Mouse (Mus musculus) heart, embryonic 10.5 days (tissue): Measurements from ENCODE around the gene Daam1. TPM values are rescaled to one million over a fixed set of nuclear protein-coding genes. Genes with fewer than 3 reads are reported as not detected.
"Not testable (repeated sequence)": the region's sequence is repeated elsewhere in the genome, so short reads cannot be mapped to it uniquely, and the experiment has no call there.

Experiments used
- DNase-seq: peaks from one replicate; pipeline ENCODE4 v3.0.0-alpha.2; 2017; ENCODE audit warnings: low spot score
- H3K27ac ChIP-seq: fragments of 300-500 bp; sonication (generic); 2 replicates; pipeline ENCODE4 v1.5.1; 2016; ENCODE audit warnings: mild to moderate bottlenecking
- H3K27me3 ChIP-seq: fragments of 300-500 bp; sonication (generic); 2 replicates; pipeline ENCODE4 v1.6.1; 2016; ENCODE audit warnings: mild to moderate bottlenecking; ENCODE audit not compliant: poor library complexity, insufficient read depth, severe bottlenecking
- H3K36me3 ChIP-seq: fragments of 300-500 bp; sonication (generic); 2 replicates; pipeline ENCODE4 v1.6.1; 2016; ENCODE audit warnings: mild to moderate bottlenecking, moderate library complexity
- H3K4me1 ChIP-seq: fragments of 300-500 bp; sonication (generic); 2 replicates; pipeline ENCODE4 v1.6.1; 2016; ENCODE audit warnings: mild to moderate bottlenecking
- H3K4me3 ChIP-seq: fragments of 300-500 bp; sonication (generic); 2 replicates; pipeline ENCODE4 v1.5.1; 2016; ENCODE audit warnings: mild to moderate bottlenecking, moderate library complexity
- H3K9me3 ChIP-seq: fragments of 300-500 bp; sonication (generic); 2 replicates; pipeline ENCODE4 v1.6.1; 2016; ENCODE audit warnings: mild to moderate bottlenecking, moderate library complexity
- WGBS: fragments of 180-500 bp; shearing (Covaris S2); methylation state at CpG from one replicate; pipeline ENCODE4 v1.1.7; 2016; 5-methylcytosine and 5-hydroxymethylcytosine counted together
- polyA plus RNA-seq: library from polyadenylated mRNA; unstranded; fragments of >200 nt; fragmentation: Nextera tagmentation; extraction: Ambion mirVana; gene quantifications from 2 replicates; pipeline ENCODE4 v1.2.1, GENCODE M21; 2016

The Daam1 gene
- polyA plus RNA-seq, 1 experiment from 2014 or later, result 11.5 TPM

DNA sequence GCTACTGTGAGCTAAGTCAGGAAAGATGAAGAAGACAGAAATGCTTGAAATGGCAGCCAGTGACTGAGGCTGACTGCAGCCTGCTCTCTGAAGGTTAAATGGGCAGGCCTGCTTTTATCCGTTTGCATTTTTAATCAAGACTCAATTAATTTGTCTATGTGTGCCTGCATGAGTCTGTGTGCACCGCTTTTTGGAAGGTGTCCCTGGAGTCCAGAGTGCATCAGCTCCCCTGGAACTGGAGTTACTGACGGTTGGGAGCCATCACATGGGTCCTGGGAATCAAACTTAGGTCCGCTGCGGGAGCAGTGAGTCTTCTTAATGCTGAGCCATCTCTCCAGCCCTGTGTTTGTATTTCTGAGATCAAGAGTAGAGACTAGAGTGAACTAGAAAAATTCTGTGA is 6.7 kb downstream of the Daam1 start:
- Histone ChIP-seq H3K27me3 (no peaks in the 10 kb centered on the region), H3K9me3 (no peaks in the 10 kb centered on the region), H3K36me3 (no peaks in the 10 kb centered on the region), H3K4me3 (no peak overlapping the region), H3K27ac (peak overlapping the region; percentile 54; the same call in 1 of the 2 replicates), H3K4me1 (peaks cover 93% of the 10 kb centered on the region)
- no peak for DNase-seq
- 70% methylated on average over 5 of the region's 5 CpGs for WGBS

DNA sequence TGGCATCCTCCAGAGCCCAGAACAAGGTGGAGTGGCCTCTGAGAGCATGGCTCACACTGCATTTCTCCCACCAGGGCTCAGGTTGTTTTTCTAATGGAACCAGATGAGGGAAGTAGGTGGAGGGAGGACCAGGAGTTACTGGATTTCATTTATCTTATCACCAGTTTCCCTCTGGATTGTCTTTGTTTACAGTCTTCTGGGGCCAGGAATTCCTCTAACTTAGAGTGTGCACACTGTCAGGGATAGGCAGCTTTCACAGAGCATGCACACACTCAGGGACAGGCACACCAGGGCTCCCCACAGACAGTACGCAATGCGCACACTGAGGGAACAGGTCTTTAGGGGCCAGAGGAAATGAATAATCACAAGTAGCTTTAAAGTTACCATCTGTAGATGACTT is 7.4 kb downstream of the Daam1 start:
- Histone ChIP-seq H3K36me3 (no peaks in the 10 kb centered on the region), H3K27ac (peak overlapping the region; percentile 54; the same call in 1 of the 2 replicates), H3K4me3 (no peak overlapping the region), H3K27me3 (no peaks in the 10 kb centered on the region), H3K4me1 (peaks cover 93% of the 10 kb centered on the region), H3K9me3 (no peaks in the 10 kb centered on the region)
- 37% methylated on average over 2 of the region's 2 CpGs for WGBS
- no peak for DNase-seq

DNA sequence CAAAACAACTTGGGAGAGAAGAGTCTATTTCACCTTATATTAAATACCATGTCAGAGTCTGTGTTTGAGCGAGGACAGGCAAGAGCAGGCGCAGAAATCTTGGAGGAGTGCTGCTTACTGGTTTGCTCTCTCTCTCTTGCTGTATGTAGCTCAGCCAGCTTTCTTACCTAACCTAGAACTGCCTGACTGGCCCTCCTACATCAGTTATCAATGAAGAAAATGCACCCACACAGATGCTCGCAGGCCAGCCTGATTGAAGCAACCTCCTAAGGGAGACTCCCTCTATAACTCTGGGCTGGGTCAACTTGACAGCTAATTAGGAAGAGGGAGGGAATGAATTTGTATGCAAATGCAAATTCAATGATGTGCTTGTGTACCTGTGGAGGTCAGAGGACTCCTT is 8.8 kb downstream of the Daam1 start:
- H3K9me3 ChIP-seq, result no peaks in the 10 kb centered on the region
- no peaks in the 10 kb centered on the region for H3K36me3 ChIP-seq
- H3K27me3 ChIP-seq, result no peaks in the 10 kb centered on the region
- WGBS, result 67% methylated on average over 3 of the region's 3 CpGs
- no peak overlapping the region for H3K4me3 ChIP-seq
- H3K27ac ChIP-seq, result no peak overlapping the region
- peaks cover 86% of the 10 kb centered on the region for H3K4me1 ChIP-seq
- no peak for DNase-seq

DNA sequence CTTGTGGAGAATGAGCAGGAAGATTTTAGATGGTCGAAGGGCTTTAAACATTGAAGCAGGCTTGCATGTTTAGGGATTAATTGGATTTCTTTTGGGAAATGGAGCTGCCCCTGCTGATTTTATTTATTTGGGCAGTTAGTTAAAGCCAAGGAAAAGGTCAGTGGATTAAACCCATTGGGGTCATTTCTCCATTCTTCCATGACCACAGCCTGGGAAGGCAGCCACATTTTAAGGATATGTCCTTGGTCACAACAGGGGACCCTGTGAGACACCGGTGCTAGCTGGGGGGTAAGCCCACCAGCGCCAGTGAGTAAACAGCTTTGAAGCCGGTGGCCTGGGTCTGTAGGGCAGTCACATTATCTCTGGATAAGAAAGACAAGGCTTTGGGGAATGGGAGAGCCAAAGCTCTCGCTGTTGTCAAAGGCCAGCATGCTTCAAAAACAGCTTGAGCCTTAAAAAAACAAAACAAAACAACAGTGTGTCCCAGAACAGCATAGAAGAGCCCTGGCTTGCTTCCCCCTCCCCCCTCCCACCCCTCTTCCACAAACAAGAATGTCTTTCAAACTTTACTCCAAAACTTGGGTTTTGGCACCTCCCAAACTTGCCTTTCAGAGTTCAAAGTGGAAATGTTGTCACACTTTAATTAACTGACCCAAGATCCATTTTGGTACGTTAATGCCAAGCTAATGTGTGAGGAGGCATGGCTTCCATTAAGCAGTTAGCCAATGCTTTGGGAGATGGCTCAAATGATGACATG is 9.7 kb downstream of the Daam1 start:
- peaks cover 79% of the 10 kb centered on the region for H3K4me1 ChIP-seq
- no peak for DNase-seq
- peak overlapping the region; percentile 22; the same call in 1 of the 2 replicates for H3K27ac ChIP-seq
- WGBS, result 23% methylated on average over 6 of the region's 6 CpGs
- no peaks in the 10 kb centered on the region for H3K27me3 ChIP-seq
- no peak overlapping the region for H3K4me3 ChIP-seq
- no peaks in the 10 kb centered on the region for H3K36me3 ChIP-seq
- H3K9me3 ChIP-seq, result no peaks in the 10 kb centered on the region

DNA sequence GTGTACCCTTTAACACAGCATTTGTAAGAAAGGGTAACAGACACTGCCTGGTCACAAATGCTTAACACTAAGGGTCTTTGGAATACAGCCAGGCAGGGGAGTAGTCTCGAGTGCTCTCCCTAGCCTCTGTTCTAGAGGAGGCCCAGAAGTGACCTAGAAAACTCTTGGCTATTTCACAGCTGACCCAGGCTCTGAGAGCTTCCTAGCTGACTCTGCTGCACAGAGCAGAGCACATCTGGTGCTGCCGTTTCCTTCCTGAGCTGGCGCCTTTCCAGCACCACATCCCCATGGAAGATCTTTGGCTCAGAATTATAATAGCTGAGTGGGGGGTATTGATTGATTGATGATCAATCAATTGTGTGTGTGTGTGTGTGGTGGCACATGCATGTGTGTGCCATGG is 11.1 kb downstream of the Daam1 start:
- DNase-seq, result no peak
- H3K4me1 ChIP-seq, result peaks cover 66% of the 10 kb centered on the region
- WGBS, result 36% methylated on average over 3 of the region's 3 CpGs
- no peaks in the 10 kb centered on the region for H3K36me3 ChIP-seq
- H3K9me3 ChIP-seq, result no peaks in the 10 kb centered on the region
- H3K4me3 ChIP-seq, result no peak overlapping the region
- no peaks in the 10 kb centered on the region for H3K27me3 ChIP-seq
- H3K27ac ChIP-seq, result peak overlapping the region; percentile 12; the same call in 1 of the 2 replicates

DNA sequence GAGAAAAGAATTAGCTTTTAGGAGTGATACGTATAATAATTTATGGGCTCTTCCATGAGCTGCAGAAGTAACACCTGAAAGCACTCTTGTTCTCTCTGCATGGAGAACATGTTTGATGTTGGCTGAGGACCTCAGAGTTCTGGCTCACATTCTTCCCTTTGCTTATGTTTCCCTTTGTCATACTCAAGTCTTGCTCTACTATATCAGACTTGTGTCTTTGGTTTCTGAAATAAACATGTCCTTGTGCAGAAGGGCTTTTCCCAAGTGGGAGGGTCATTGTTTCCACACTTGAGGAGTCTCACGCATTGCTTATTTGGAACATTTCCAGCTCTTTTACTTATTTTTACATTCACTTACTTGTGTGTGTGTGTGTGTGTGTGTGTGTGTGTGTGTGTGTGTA is 11.7 kb downstream of the Daam1 start:
- Histone ChIP-seq H3K4me1 (peaks cover 64% of the 10 kb centered on the region), H3K27ac (no peak overlapping the region), H3K27me3 (no peaks in the 10 kb centered on the region), H3K4me3 (no peak overlapping the region), H3K36me3 (no peaks in the 10 kb centered on the region), H3K9me3 (no peaks in the 10 kb centered on the region)
- 86% methylated on average over 2 of the region's 2 CpGs for WGBS
- no peak for DNase-seq

DNA sequence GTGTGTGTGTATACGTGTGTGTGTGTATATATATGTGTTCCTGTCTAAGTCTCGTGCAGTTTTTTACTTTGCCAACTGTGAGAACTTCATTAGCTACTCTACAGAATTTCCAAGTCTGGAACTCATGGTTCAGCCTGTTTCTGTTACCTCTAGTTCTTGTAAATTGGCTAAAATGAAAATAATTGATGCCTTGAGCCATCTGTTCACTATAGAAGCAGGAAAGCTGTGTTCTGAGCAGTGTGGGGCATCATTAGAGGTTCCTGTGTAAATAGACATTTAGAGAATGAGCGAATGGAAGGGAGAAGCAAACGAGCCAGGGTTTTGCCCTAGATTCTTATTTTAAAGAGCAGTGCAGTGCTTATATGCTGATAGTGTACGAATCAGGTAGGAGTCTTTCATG is 14.6 kb downstream of the Daam1 start:
- Histone ChIP-seq H3K4me1 (peaks cover 60% of the 10 kb centered on the region), H3K36me3 (no peaks in the 10 kb centered on the region), H3K27ac (no peak overlapping the region), H3K4me3 (no peak overlapping the region), H3K27me3 (no peaks in the 10 kb centered on the region), H3K9me3 (no peaks in the 10 kb centered on the region)
- WGBS, result 90% methylated on average over 5 of the region's 5 CpGs
- peak; percentile 14 for DNase-seq

DNA sequence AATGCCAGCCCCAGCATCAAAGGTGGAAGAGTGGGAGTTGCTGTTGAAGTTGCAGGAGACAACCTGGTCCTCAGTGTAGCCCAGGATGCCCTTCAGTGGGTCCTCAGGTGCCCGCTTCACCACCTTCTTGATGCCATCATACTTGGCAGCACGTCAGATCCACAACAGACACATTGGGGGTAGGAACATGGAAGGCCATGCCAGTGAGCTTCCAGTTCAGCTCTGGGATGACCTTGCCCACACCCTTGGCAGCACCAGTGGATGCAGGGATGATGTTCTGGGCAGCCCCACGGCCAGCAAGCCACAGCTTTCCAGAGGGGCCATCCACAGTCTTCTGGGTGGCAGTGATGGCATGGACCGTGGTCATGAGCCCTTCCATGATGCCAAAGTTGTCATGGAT is 15.5 kb downstream of the Daam1 start:
- H3K9me3 ChIP-seq, H3K36me3 ChIP-seq, H3K4me3 ChIP-seq, H3K27ac ChIP-seq, H3K27me3 ChIP-seq: not testable (repeated sequence)
- DNase-seq, result peak; percentile 53
- H3K4me1 ChIP-seq, result peaks cover 54% of the 10 kb centered on the region
- WGBS, result 94% methylated on average over 4 of the region's 4 CpGs

DNA sequence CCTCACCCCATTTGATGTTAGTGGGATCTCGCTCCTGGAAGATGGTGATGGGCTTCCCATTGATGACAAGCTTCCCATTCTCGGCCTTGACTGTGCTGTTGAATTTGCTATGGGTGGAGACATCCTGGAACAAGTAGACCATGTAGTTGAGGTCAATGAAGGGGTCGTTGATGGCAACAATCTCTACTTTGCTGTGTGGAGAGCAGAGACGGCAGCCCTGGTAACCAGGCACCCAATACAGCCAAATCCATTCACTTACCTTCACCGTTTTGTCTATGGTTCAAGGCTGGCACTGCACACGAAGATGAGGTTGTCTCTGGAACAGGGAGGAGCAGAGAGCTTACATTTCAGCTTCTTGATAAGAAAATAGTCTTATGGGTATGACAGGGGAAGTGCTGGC is 16.1 kb downstream of the Daam1 start:
- H3K9me3 ChIP-seq, H3K27ac ChIP-seq, H3K36me3 ChIP-seq, H3K27me3 ChIP-seq, H3K4me3 ChIP-seq: not testable (repeated sequence)
- WGBS, result 79% methylated on average over 6 of the region's 6 CpGs
- H3K4me1 ChIP-seq, result peaks cover 48% of the 10 kb centered on the region
- peak; percentile 63 for DNase-seq

DNA sequence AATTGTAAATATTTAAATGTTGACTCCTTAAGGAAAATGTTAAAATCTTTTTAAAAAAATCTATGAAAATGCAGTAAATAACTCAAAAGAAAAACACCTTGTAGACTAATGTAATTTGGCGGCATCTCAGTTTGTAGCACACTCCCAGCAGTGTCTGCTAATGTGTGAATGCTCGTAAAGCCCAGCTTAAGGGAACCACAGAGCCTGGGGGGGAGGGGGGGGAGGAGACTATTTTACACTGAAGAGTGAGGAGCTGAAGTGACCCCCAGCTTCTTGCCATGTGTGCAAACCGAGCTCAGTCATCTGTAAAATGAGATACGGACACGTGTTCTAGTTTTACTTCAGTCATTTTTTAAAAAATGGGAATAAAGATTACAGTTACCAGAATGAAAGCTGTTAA is 16.7 kb downstream of the Daam1 start:
- Histone ChIP-seq H3K4me3 (no peak overlapping the region), H3K27me3 (no peaks in the 10 kb centered on the region), H3K36me3 (no peaks in the 10 kb centered on the region), H3K9me3 (no peaks in the 10 kb centered on the region), H3K27ac (no peak overlapping the region), H3K4me1 (peaks cover 44% of the 10 kb centered on the region)
- WGBS, result 51% methylated on average over 5 of the region's 5 CpGs
- no peak for DNase-seq

DNA sequence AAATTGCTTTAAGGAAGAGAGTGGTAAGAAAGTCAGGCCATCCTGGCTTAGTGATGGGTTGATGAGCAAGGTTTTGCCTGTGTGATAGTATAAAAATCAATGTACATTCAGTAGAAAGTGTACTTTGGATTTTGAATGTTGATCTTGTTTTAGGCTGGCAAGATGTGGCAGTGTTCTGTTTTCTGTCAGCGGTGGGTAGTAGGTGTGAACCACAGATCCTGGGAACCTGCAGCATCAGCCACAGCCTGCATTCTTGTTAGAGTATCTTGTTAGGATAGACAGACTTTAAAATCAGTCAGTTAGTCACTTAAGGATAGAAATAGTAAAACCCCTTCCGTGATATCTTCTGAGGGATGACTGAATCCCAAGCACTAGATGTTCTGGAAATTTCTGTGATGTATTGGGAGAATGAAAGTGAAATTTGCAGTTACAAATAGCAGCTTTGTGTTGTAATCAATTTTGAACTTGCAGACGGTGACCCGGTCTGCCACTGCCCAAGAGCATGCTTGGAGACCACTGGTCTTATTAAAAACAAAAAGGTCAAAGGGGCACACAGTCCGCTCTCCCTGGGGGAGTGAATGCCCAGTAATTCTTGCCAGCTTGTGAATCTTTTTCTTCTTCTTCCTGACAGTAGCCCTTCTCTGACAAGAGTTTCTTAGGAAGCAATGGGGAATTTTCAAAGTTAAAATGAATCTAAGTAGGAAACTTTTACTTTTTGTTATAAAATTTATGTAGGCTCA is 17.3 kb downstream of the Daam1 start:
- 31% methylated on average over 5 of the region's 5 CpGs for WGBS
- H3K36me3 ChIP-seq, result no peaks in the 10 kb centered on the region
- DNase-seq, result no peak
- no peak overlapping the region for H3K27ac ChIP-seq
- peaks cover 46% of the 10 kb centered on the region for H3K4me1 ChIP-seq
- no peaks in the 10 kb centered on the region for H3K9me3 ChIP-seq
- no peaks in the 10 kb centered on the region for H3K27me3 ChIP-seq
- H3K4me3 ChIP-seq, result no peak overlapping the region

DNA sequence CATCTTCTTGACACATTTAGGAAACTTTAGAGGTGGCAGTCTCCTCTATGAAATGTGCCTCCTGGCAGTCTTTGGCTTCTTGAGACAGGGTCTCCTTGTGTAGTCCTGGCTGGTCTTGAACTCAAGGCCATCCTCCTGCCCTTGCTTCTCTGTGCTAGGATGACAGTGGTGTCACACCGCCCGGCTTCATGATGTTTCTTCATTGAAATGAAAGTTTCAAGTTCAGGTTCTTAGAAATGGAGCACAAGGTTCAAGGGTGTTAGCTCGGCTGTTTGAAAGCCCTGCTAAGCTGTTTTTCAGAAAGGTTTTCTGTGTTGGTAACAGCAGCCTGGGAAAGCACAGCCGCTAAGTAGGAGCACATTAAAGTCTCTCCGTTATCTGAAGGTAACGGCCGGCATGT is 18.2 kb downstream of the Daam1 start:
- Histone ChIP-seq H3K36me3 (no peaks in the 10 kb centered on the region), H3K27ac (peak overlapping the region; percentile 37), H3K27me3 (no peaks in the 10 kb centered on the region), H3K9me3 (no peaks in the 10 kb centered on the region), H3K4me1 (peaks cover 53% of the 10 kb centered on the region), H3K4me3 (no peak overlapping the region)
- DNase-seq, result no peak
- WGBS, result 90% methylated on average over 7 of the region's 7 CpGs

DNA sequence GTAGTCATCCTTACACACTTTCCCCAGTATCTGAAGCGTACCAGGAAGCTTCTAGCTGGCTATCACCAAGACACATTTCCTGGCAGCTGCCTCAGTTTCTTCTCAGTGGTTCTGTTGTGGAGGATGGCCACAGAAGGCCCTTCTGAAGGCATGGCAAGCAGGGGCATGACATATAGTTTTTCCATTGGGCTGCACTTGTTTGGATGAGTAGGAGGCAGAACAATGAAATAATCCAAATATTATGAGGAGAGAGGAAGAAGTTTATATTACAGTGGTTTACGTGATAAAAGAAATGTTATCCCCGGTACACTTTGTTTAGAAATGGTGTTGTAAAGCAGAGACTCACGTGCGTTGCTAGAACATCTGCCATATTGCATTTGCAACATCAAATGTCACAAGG is 19.3 kb downstream of the Daam1 start:
- no peaks in the 10 kb centered on the region for H3K27me3 ChIP-seq
- no peak overlapping the region for H3K4me3 ChIP-seq
- peak overlapping the region; percentile 37; the same call in 1 of the 2 replicates for H3K27ac ChIP-seq
- 87% methylated on average over 5 of the region's 5 CpGs for WGBS
- peak; percentile 52 for DNase-seq
- H3K9me3 ChIP-seq, result no peaks in the 10 kb centered on the region
- H3K4me1 ChIP-seq, result peaks cover 60% of the 10 kb centered on the region
- H3K36me3 ChIP-seq, result no peaks in the 10 kb centered on the region
